Mouse (Mus musculus) kidney, embryonic 16.5 days (tissue): ENCODE data around the gene Usp35. TPM values are rescaled to one million over a fixed set of nuclear protein-coding genes. Genes with fewer than 3 reads are reported as not detected.

ENCODE experiments used
- ATAC-seq: fragments of 200-750 bp; cut with Nextera tagmentation; 2 replicates; pipeline ENCODE4 v1.8.0; 2017; ENCODE audit warnings: moderate TSS enrichment; ENCODE audit not compliant: low FRiP score, low TSS enrichment
- H3K27ac ChIP-seq: fragments of 300-500 bp; sonication (generic); 2 replicates; pipeline ENCODE4 v1.5.1; 2014; ENCODE audit warnings: low read length
- H3K27me3 ChIP-seq: fragments of 300-500 bp; sonication (generic); 2 replicates; pipeline ENCODE4 v1.6.1; 2014; ENCODE audit warnings: low read length, control low read depth, mixed read lengths; ENCODE audit not compliant: insufficient read depth
- H3K36me3 ChIP-seq: fragments of 300-500 bp; sonication (generic); 2 replicates; pipeline ENCODE4 v1.6.1; 2014; ENCODE audit warnings: low read length, control low read depth, mixed read lengths; ENCODE audit not compliant: insufficient read depth
- H3K4me1 ChIP-seq: fragments of 300-500 bp; sonication (generic); 2 replicates; pipeline ENCODE4 v1.6.1; 2014; ENCODE audit warnings: low read length, control low read depth, mixed read lengths; ENCODE audit not compliant: insufficient read depth
- H3K4me2 ChIP-seq: fragments of 300-500 bp; sonication (generic); replicated peaks from 2 replicates; pipeline ENCODE4 v1.6.1; 2014; ENCODE audit warnings: low read depth, low read length
- H3K4me3 ChIP-seq: fragments of 300-500 bp; sonication (generic); 2 replicates; pipeline ENCODE4 v1.5.1; 2014; ENCODE audit warnings: mild to moderate bottlenecking, low read length
- H3K9ac ChIP-seq: fragments of 300-500 bp; sonication (generic); replicated peaks from 2 replicates; pipeline ENCODE4 v1.6.1; 2014; ENCODE audit warnings: low read length
- H3K9me3 ChIP-seq: fragments of 300-500 bp; sonication (generic); 2 replicates; pipeline ENCODE4 v1.6.1; 2016; ENCODE audit warnings: low read length, control low read depth
- WGBS: fragments of 180-500 bp; shearing (Covaris S2); extraction: QIAGEN DNeasy Blood & Tissue Kit; methylation state at CpG from one replicate; pipeline ENCODE4 v1.1.7; 2014; 5-methylcytosine and 5-hydroxymethylcytosine counted together
- polyA plus RNA-seq: library from polyadenylated mRNA; unstranded; fragments of >200 nt; fragmentation: Nextera tagmentation; extraction: Ambion mirVana; gene quantifications from 2 replicates; pipeline ENCODE4 v1.2.1, GENCODE M21; 2015

Usp35 gene
- polyA plus RNA-seq, 1 experiment from 2014 or later: 1.7 TPM

DNA sequence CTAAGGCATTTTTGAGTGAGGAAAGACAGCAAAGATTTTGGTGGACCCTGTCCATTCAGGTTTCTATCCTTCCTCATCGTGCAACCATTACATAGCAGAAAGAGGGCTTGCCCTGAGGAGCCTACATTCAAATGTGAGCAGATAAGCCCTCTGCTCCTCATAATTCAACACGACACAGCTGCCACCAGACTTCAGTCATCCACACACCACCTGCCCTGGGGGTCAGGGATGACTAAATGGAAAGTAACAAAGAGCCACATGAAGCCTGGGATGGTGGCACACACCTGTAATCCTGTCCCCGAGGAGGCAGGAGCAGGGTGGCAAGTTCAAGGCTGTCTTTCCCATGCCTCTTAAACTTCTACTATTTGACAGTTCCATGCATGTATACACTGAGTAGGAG lies 26.0 kb upstream of the Usp35 start:
- ATAC-seq: no peak
- no peak overlapping the region for H3K4me2 ChIP-seq
- no peak overlapping the region for H3K9ac ChIP-seq
- H3K9me3 ChIP-seq: no peaks in the 10 kb centered on the region
- no peaks in the 10 kb centered on the region for H3K36me3 ChIP-seq
- no peak overlapping the region for H3K27ac ChIP-seq
- H3K4me3 ChIP-seq: no peak overlapping the region
- 79% methylated on average over 3 of the region's 3 CpGs for WGBS
- H3K4me1 ChIP-seq: no peaks in the 10 kb centered on the region
- no peaks in the 10 kb centered on the region for H3K27me3 ChIP-seq

- WGBS: 77% methylated on average over 5 of the region's 5 CpGs
- Histone ChIP-seq H3K36me3 (no peaks in the 10 kb centered on the region), H3K9ac (no peak overlapping the region), H3K27me3 (no peaks in the 10 kb centered on the region), H3K4me1 (no peaks in the 10 kb centered on the region), H3K27ac (no peak overlapping the region), H3K4me3 (no peak overlapping the region), H3K4me2 (no peak overlapping the region), H3K9me3 (no peaks in the 10 kb centered on the region)
- no peak for ATAC-seq
These were observed 25.1 kb upstream of the Usp35 start for GRCm38 (mm10) chr7:97356875-97357276.

DNA sequence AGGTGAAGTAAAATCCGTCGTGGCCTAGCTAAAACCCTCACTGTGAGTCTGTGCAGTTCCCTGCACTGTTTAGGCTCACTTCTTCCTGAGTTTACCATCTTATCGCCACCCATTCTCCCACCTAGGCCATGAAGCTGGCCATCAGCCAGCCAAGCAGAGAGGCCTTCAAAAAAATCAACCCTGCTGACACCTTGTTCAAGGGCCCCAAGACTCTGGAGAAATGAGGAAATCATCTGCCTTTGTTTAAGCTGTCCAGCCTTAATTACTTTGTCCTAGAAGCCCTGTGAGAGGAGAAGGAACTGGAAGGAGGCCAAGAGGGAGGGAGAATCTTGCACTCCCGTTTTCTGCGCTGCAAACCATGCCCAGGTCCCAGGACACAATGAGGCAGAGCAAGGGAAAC lies 24.4 kb upstream of the Usp35 start:
- Histone ChIP-seq H3K36me3 (no peaks in the 10 kb centered on the region), H3K27me3 (no peaks in the 10 kb centered on the region), H3K9ac (no peak overlapping the region), H3K4me2 (no peak overlapping the region), H3K4me1 (no peaks in the 10 kb centered on the region), H3K27ac (no peak overlapping the region), H3K4me3 (no peak overlapping the region), H3K9me3 (no peaks in the 10 kb centered on the region)
- no peak for ATAC-seq
- WGBS: 81% methylated on average over 5 of the region's 5 CpGs

DNA sequence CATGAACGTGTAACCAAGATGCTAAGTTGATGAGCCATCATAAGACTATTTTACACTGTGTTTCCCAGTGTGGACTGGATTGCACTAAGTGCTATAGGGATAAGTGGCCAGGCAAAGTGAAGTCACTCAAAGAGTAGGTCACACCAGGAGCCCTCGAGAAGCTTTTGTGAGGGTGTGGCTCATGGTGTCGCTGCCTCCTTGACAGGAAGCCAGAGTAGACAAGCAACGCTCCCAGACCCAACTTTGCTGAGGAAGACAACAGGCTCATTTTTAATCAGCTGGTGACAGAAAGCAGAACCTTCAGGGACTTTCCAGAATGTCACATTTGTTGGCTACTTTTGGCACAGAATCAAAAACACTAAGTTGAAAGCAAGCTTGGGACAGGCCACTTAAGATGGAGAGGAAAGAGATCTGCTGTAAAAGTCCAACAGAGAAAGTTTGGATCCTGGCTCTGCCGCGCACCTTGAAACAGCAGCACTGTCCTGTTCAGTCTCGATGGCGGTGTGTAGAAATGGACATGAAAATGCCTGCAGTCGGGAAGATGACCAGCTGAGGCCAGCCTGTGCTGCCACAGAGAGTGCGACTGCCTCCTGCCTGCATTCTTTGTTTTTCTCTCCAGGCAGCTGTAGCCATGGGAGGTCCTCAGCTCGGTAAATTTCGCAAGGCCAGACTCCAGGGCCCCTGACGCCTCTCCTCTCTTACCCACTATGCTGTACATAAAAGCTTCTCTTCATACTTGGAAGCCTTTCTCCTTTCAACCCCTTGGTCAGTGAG lies 23.4 kb upstream of the Usp35 start:
- 45% methylated on average over 13 of the region's 13 CpGs for WGBS
- no peak overlapping the region for H3K4me3 ChIP-seq
- ATAC-seq: no peak
- no peak overlapping the region for H3K9ac ChIP-seq
- no peak overlapping the region for H3K4me2 ChIP-seq
- no peaks in the 10 kb centered on the region for H3K27me3 ChIP-seq
- no peaks in the 10 kb centered on the region for H3K4me1 ChIP-seq
- H3K36me3 ChIP-seq: no peaks in the 10 kb centered on the region
- H3K27ac ChIP-seq: no peak overlapping the region
- no peaks in the 10 kb centered on the region for H3K9me3 ChIP-seq

GRCm38 (mm10) chr7:97353356-97353755 lies 21.5 kb upstream of the Usp35 start:
- whole genome bisulfite sequencing: 84% methylated on average over 6 of the region's 6 CpGs
- ATAC-seq: no peak

DNA sequence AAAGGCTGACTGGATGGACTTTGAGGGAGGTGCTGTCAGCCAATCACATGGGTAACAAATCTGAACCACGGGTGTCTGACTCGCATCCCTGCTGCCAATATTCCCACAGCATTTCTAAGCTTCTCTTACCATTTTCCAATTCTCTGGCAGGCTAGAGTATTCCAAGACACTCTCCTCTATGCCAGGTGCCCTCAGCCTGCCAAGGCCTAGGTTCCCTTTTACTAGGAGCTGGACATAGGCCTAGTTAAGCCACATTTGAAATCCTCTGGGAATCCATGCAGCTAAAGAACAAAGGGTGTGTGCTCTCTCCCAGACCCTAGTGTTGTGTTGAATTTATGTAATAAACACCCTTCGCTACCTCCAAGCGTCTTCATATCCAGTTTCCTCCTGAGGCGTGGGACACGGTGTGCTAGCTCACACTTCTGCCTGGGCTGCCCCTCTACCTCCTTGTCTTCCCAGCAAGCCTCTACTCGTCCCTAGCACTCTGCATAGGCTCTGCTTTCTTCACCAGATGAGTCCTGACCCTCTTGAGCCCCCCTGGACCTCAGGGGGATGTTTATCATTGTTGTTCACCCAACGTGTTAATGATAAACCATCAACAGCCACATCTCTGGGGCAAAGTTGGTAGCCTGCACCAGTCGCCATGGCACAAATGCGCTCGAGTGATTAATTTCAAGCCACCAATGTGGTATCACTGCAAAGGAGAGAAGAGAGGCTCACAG lies 20.1 kb upstream of the Usp35 start:
- no peak for ATAC-seq
- H3K27me3 ChIP-seq: no peaks in the 10 kb centered on the region
- WGBS: 84% methylated on average over 11 of the region's 11 CpGs
- H3K9ac ChIP-seq: no peak overlapping the region
- no peaks in the 10 kb centered on the region for H3K4me1 ChIP-seq
- 0 out of 2 replicates have a peak, but pooled peaks cover 4% of the 10 kb centered on the region for H3K36me3 ChIP-seq
- H3K9me3 ChIP-seq: no peaks in the 10 kb centered on the region
- no peak overlapping the region for H3K4me3 ChIP-seq
- H3K4me2 ChIP-seq: no peak overlapping the region
- H3K27ac ChIP-seq: no peak overlapping the region

More at GRCm38 (mm10) chr7:97353356-97353755, 21.5 kb upstream of the Usp35 start:
- H3K9ac ChIP-seq: no peak overlapping the region
- H3K9me3 ChIP-seq: no peaks in the 10 kb centered on the region
- 0 out of 2 replicates have a peak, but pooled peaks cover 4% of the 10 kb centered on the region for H3K36me3 ChIP-seq
- H3K27me3 ChIP-seq: no peaks in the 10 kb centered on the region
- H3K27ac ChIP-seq: no peak overlapping the region
- H3K4me1 ChIP-seq: no peaks in the 10 kb centered on the region
- H3K4me3 ChIP-seq: no peak overlapping the region
- no peak overlapping the region for H3K4me2 ChIP-seq

DNA sequence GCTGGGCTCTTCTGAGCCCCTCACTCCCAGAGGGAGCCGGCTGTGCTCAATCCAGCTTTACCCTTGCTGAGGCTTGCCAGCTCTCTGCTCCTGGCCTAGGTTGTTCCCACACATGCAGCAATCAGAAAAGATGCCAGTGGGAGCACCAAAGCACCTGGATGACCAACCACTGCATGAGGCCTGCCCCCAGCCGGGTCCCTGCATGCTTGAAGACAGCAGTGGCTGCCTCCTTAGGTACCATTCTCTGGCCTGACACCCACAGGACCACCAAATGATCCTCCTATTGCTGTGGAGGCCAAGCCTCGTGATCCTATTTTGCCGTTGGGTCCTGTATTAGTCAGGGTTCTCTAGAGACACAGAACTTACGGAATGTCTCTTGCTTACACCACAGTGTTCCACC lies 19.1 kb upstream of the Usp35 start:
- H3K9ac ChIP-seq: no peak overlapping the region
- no peaks in the 10 kb centered on the region for H3K4me1 ChIP-seq
- H3K4me3 ChIP-seq: no peak overlapping the region
- no peak overlapping the region for H3K27ac ChIP-seq
- H3K9me3 ChIP-seq: no peaks in the 10 kb centered on the region
- H3K27me3 ChIP-seq: no peaks in the 10 kb centered on the region
- no peak for ATAC-seq
- 92% methylated on average over 5 of the region's 5 CpGs for WGBS
- 0 out of 2 replicates have a peak, but pooled peaks cover 4% of the 10 kb centered on the region for H3K36me3 ChIP-seq
- H3K4me2 ChIP-seq: no peak overlapping the region

DNA sequence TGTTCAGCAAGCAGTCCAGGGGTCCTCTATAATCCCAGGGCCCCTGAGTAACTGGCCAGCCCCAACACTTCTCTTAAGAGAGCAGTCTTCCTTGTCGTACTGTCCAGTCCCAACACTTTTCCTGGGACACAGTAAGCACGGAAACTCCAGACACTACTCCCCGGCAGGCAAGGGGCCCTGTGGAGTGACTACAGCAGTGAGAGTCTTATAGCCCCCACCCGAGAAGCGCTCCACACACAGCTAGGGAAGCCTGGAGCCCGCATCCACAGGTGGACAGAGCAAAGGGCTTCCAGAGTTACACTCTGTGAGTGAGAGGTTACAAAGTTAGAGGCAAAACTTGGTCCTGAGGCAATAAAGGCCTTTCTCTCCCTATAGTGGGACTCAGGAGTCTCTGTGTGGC lies 17.6 kb upstream of the Usp35 start:
- Histone ChIP-seq H3K9me3 (no peaks in the 10 kb centered on the region), H3K9ac (no peak overlapping the region), H3K4me3 (no peak overlapping the region), H3K27me3 (no peaks in the 10 kb centered on the region), H3K36me3 (0 out of 2 replicates have a peak, but pooled peaks cover 4% of the 10 kb centered on the region), H3K4me2 (no peak overlapping the region), H3K27ac (no peak overlapping the region), H3K4me1 (no peaks in the 10 kb centered on the region)
- WGBS: 91% methylated on average over 6 of the region's 6 CpGs
- ATAC-seq: no peak

GRCm38 (mm10) chr7:97348836-97349235 lies 17.0 kb upstream of the Usp35 start:
- no peaks in the 10 kb centered on the region for H3K9me3 ChIP-seq
- ATAC-seq: no peak
- no peak overlapping the region for H3K9ac ChIP-seq
- WGBS: 87% methylated on average over 5 of the region's 5 CpGs
- no peak overlapping the region for H3K4me3 ChIP-seq
- no peak overlapping the region for H3K4me2 ChIP-seq
- no peak overlapping the region for H3K27ac ChIP-seq
- no peaks in the 10 kb centered on the region for H3K4me1 ChIP-seq
- no peaks in the 10 kb centered on the region for H3K27me3 ChIP-seq
- 0 out of 2 replicates have a peak, but pooled peaks cover 4% of the 10 kb centered on the region for H3K36me3 ChIP-seq

- no peaks in the 10 kb centered on the region for H3K9me3 ChIP-seq
- no peak for ATAC-seq
- H3K4me2 ChIP-seq: no peak overlapping the region
- no peaks in the 10 kb centered on the region for H3K4me1 ChIP-seq
- no peak overlapping the region for H3K4me3 ChIP-seq
- WGBS: 84% methylated on average over 3 of the region's 3 CpGs
- no peaks in the 10 kb centered on the region for H3K27me3 ChIP-seq
- H3K36me3 ChIP-seq: 0 out of 2 replicates have a peak, but pooled peaks cover 4% of the 10 kb centered on the region
- no peak overlapping the region for H3K27ac ChIP-seq
- no peak overlapping the region for H3K9ac ChIP-seq
These were observed 16.5 kb upstream of the Usp35 start for GRCm38 (mm10) chr7:97348318-97348717.
